Mouse (Mus musculus): ENCODE data around the gene Cenpx. TPM values are rescaled to one million over a fixed set of nuclear protein-coding genes. Genes with fewer than 3 reads are reported as not detected.

Cenpx gene
- 100 to 1,000 TPM; 111 to 157 TPM for polyA plus RNA-seq (2017; shearing (Covaris generic))

GRCm38 (mm10) chr11:120713580-120714518 lies at the start of gene Cenpx, which contains the start of gene Lrrc45:
Gene Cenpx (minus strand): TSS chr11:120713738.
Gene Lrrc45 (plus strand): TSS chr11:120713925.

DNA sequence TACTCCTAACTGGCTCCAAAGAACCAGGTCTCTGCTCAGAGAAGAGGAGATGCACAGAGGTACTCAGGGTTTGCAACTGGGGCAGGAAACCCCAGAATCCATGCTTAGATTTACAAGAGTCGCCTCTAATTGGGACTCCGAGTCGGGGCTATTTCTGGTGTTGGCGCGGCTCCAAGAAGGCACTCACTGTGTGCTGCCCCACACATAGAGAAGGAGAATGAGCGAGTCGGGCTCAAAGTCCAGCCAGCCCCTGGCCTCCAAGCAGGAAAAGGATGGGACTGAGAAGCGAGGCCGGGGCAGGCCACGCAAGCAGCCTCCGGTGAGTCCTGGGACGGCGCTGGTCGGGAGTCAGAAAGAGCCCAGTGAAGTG lies 49.1 kb upstream of the Cenpx start, which contains the start of gene Hmga1b:
Gene Hmga1b (plus strand): TSS at position 123 of the 370 bp plus-strand sequence.

GRCm38 (mm10) chr11:120731858-120732680 lies 18.5 kb upstream of the Cenpx start, which contains the start of gene Cbr2:
Gene Cbr2 (minus strand): TSS chr11:120732114.

DNA sequence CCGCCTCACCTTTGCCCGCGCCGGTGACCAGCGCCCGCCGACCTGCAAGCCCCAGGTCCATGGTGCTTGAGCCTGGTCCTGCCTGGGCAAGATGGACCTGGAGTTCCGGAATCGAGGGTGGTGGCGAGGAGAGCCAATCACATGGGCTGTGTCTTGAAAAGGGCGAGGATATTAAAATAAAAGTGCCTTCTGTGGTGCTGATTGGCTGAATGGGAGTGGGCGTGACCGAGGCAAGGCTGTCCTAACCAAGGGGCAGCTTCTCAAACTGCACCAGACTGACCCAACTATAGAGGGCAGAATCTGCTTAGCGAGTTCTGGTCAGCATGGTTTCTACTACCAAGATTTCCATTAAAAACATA lies 13.6 kb upstream of the Cenpx start, which contains the start of gene Dcxr:
Gene Dcxr (minus strand): TSS at position 113 of the 359 bp plus-strand sequence.

GRCm38 (mm10) chr11:120721124-120722066 lies 7.9 kb upstream of the Cenpx start, which contains the start of gene Rac3:
Gene Rac3 (plus strand): TSS chr11:120721470.

DNA sequence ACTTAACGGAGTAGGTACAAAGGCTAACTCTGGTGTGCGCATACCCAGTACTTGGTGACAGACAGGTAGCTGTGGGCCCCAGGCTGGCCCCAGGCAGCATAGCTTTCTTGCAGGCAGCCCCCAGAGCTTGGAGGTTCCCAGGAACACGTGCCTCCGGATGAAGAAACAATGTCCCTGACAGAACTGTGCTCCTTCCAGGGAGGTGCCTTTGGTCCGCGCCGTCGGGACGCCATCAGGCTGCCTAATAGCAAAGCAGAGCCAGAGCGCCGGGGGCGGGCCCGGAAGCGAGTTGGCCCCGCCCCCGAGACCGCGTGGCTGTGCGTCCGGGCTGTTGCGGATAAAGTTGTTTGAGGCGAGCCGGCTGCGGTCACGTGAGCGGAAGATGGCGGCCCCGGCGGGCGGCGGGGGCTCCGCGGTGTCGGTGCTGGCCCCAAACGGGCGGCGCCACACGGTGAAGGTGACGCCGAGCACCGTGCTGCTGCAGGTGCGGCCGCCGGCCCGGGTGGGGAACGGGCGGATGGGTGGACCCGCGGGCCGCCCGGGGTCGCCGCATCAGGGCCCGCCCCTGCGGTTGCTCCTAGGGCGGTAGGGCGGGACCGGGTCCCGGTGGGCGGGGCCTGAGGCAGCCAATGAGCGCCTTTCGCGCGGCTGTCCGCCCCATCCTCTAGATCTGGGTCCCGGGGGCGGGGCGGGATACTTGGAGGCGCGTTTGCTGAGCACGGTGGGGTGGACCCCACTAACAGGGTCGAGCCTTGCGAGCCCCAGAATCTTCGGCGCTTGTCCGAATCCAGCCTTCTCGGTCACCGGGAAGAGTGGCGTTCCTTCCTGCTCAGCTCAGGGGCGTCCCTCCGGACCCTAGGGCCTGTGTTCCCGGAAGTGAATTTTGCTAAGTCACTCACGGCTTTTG lies 40.6 kb downstream of the Cenpx start, which contains the start of gene Aspscr1:
Gene Aspscr1 (plus strand): TSS at position 287 of the 907 bp plus-strand sequence.

GRCm38 (mm10) chr11:120661076-120661460 lies 52.5 kb downstream of the Cenpx start, which contains the start of gene Notum:
Gene Notum (minus strand): TSS chr11:120661175.

Other genes with a start within 250 kb of the Cenpx start
- 10 to 100 TPM; 27.3 to 42.6 TPM for gene Arl16, start 246.1 kb downstream of the Cenpx start, polyA plus RNA-seq (2017; shearing (Covaris generic))
- 10 to 100 TPM; 65.5 to 81.0 TPM for gene Mrpl12, start 229.1 kb downstream of the Cenpx start, polyA plus RNA-seq (2017; shearing (Covaris generic))
- gene Slc25a10, start 221.9 kb downstream of the Cenpx start, polyA plus RNA-seq (2017; shearing (Covaris generic)) = 10 to 100 TPM in 1 of 2 experiments, 1 to 10 TPM in 1; 9.8 to 22.0 TPM
- not detected for gene Gcgr, start 183.0 kb downstream of the Cenpx start, polyA plus RNA-seq (2017; shearing (Covaris generic))
- 100 to 1,000 TPM; 111 to 150 TPM for gene Mcrip1, start 164.0 kb downstream of the Cenpx start, polyA plus RNA-seq (2017; shearing (Covaris generic))
- 1 to 10 TPM in 1 of 2 experiments, under 1 TPM in 1; 0.63 to 1.8 TPM for gene Ppp1r27, start 162.6 kb downstream of the Cenpx start, polyA plus RNA-seq (2017; shearing (Covaris generic))
- 100 to 1,000 TPM; 247 to 254 TPM for gene P4hb, start 140.5 kb downstream of the Cenpx start, polyA plus RNA-seq (2017; shearing (Covaris generic))
- gene Arhgdia, start 132.1 kb downstream of the Cenpx start, polyA plus RNA-seq (2017; shearing (Covaris generic)) = 100 to 1,000 TPM; 707 to 884 TPM
- 100 to 1,000 TPM; 253 to 299 TPM for gene Alyref, start 115.4 kb downstream of the Cenpx start, polyA plus RNA-seq (2017; shearing (Covaris generic))
- gene Anapc11, start 115.3 kb downstream of the Cenpx start, polyA plus RNA-seq (2017; shearing (Covaris generic)) = 100 to 1,000 TPM; 116 to 144 TPM
- gene Npb, start 105.3 kb downstream of the Cenpx start, polyA plus RNA-seq (2017; shearing (Covaris generic)) = 1 to 10 TPM in 1 of 2 experiments, not detected in 1; 1.0 TPM
- 100 to 1,000 TPM; 142 to 194 TPM for gene Pcyt2, start 95.8 kb downstream of the Cenpx start, polyA plus RNA-seq (2017; shearing (Covaris generic))
- 100 to 1,000 TPM; 275 to 320 TPM for gene Sirt7, start 88.5 kb downstream of the Cenpx start, polyA plus RNA-seq (2017; shearing (Covaris generic))
- gene Mafg, start 80.1 kb downstream of the Cenpx start, polyA plus RNA-seq (2017; shearing (Covaris generic)) = 10 to 100 TPM; 22.8 to 25.0 TPM
- 1 to 10 TPM in 1 of 2 experiments, under 1 TPM in 1; 0.43 to 3.8 TPM for gene Pycr1, start 70.0 kb downstream of the Cenpx start, polyA plus RNA-seq (2017; shearing (Covaris generic))
- under 1 TPM; 0.38 to 0.75 TPM for gene Myadml2, start 65.6 kb downstream of the Cenpx start, polyA plus RNA-seq (2017; shearing (Covaris generic))
- gene Notum, start 52.6 kb downstream of the Cenpx start, polyA plus RNA-seq (2017; shearing (Covaris generic)) = under 1 TPM; 0.11 to 0.97 TPM
- gene Aspscr1, start 40.8 kb downstream of the Cenpx start, polyA plus RNA-seq (2017; shearing (Covaris generic)) = 100 to 1,000 TPM; 142 to 153 TPM
- 10 to 100 TPM; 64.1 to 74.7 TPM for gene Lrrc45, start 187 bp upstream of the Cenpx start, polyA plus RNA-seq (2017; shearing (Covaris generic))
- gene Rac3, start 7.7 kb upstream of the Cenpx start, polyA plus RNA-seq (2017; shearing (Covaris generic)) = 1 to 10 TPM in 1 of 2 experiments, under 1 TPM in 1; 0.87 to 1.8 TPM
- gene Dcxr, start 13.5 kb upstream of the Cenpx start, polyA plus RNA-seq (2017; shearing (Covaris generic)) = 10 to 100 TPM in 1 of 2 experiments, 1 to 10 TPM in 1; 7.4 to 23.4 TPM
- gene Cbr2, start 18.4 kb upstream of the Cenpx start, polyA plus RNA-seq (2017; shearing (Covaris generic)) = not detected
- gene Hmga1b, start 49.1 kb upstream of the Cenpx start, polyA plus RNA-seq (2017; shearing (Covaris generic)) = 10 to 100 TPM; 27.2 to 28.0 TPM
- 10 to 100 TPM; 34.6 to 49.4 TPM for gene Rfng, start 70.5 kb upstream of the Cenpx start, polyA plus RNA-seq (2017; shearing (Covaris generic))
- gene Gps1, start 70.5 kb upstream of the Cenpx start, polyA plus RNA-seq (2017; shearing (Covaris generic)) = 100 to 1,000 TPM; 160 to 176 TPM
- 10 to 100 TPM; 76.1 to 76.4 TPM for gene Dus1l, start 82.7 kb upstream of the Cenpx start, polyA plus RNA-seq (2017; shearing (Covaris generic))
- gene Fasn, start 110.8 kb upstream of the Cenpx start, polyA plus RNA-seq (2017; shearing (Covaris generic)) = 10 to 100 TPM; 43.4 to 45.6 TPM
- 1 to 10 TPM in 1 of 2 experiments, under 1 TPM in 1; 0.48 to 1.1 TPM for gene Ccdc57, start 219.1 kb upstream of the Cenpx start, polyA plus RNA-seq (2017; shearing (Covaris generic))
- 1 to 10 TPM; 4.9 to 9.9 TPM for gene Slc16a3, start 234.7 kb upstream of the Cenpx start, polyA plus RNA-seq (2017; shearing (Covaris generic))